Mouse (Mus musculus): Measurements from ENCODE around the gene Asic4. TPM values are rescaled to one million over a fixed set of nuclear protein-coding genes. Genes with fewer than 3 reads are reported as not detected.

Asic4 gene
- polyA plus RNA-seq, 1 experiment: 0.02 TPM

DNA sequence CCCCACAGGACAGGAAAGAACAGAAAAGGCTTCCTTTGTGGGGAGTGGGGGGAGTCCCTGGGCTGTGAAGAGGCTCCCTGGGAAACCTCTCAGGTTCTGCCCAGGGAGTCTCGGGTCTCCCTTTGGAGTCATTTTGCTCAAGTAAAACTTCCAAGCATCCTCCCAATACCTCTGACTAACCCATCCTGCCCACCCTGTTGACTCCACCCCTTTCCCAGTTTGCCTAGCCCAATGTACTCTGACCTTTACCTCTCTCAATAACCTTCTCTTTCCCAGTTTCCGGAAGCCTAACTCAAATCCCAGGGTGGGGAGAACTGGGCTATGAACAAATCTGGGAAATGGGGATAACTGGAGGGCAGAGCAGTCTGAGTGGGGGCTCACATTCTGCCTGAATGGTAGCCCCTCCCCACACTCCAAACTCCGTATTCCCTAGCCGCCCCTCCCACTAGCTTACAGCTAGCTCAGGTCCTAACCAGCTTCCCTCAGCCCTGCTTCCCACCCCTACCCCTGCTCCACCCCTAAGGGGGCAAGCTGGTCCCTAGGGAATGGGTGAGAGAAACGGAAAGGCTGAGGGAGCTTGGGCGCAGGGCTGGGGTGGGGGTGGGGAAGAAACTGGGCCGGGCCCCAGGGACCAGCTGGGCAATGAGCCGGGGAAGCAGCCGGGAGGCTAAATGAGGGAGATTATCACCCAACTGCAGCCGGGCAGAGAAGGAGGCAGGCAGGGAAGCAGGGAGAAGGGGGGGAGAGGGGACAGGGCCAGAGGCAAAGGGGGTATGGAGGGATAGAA, 2.8 kb upstream of the Asic4 start:
- no peak for DNase-seq (ENCODE audit: low read depth in 1 of 2, low spot score in 2 of 2)
- H3K4me1 ChIP-seq (ENCODE audit: control insufficient read depth, insufficient read depth, insufficient read length): peaks cover 14% of the 10 kb centered on the region
- H3K4me3 ChIP-seq (ENCODE audit: extremely low read depth, insufficient read depth, insufficient read length): no peak overlapping the region
- H3K36me3 ChIP-seq (ENCODE audit: control insufficient read depth, insufficient read depth, low read length): 0 out of 2 replicates have a peak, but pooled peaks cover 2% of the 10 kb centered on the region
- 4% methylated on average over 10 of the region's 10 CpGs for WGBS
- peaks cover 33% of the 10 kb centered on the region for H3K27me3 ChIP-seq (ENCODE audit: control insufficient read depth, insufficient read depth, low read length)
- no peak overlapping the region for H3K27ac ChIP-seq (ENCODE audit: insufficient read depth, low read length)
- TF ChIP-seq CTCF (IDR thresholded peaks at IDR 0.05; ENCODE audit: extremely low read depth, insufficient read depth, insufficient read length, insufficient replicate concordance) (no peak), POLR2A (IDR thresholded peaks at IDR 0.05; ENCODE audit: low read depth, low read length) (no peak)

DNA sequence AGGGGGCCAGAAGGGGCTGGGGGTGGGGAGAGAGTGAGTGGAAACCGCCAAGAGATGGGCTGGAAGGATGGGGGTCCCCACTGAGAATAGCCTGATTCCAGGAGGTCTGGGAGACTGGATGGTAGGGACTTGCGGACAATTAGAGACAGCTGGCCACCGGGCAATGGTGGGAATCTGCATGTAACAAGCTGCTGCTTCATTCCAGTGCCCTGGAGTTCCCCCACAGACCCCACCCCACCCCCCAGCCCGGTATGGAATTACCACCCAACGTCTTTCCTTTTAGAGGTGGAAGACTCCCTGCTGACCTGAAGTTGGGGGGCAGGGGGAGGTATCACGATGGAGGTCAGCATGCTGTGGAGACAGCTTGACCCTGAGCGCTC, 2.2 kb upstream of the Asic4 start:
- DNase-seq (ENCODE audit: low read depth in 1 of 2, low spot score in 2 of 2): no peak
- Histone ChIP-seq H3K27me3 (ENCODE audit: control insufficient read depth, insufficient read depth, low read length) (peaks cover 33% of the 10 kb centered on the region), H3K36me3 (ENCODE audit: control insufficient read depth, insufficient read depth, low read length) (no peaks in the 10 kb centered on the region), H3K4me1 (ENCODE audit: control insufficient read depth, insufficient read depth, insufficient read length) (peaks cover 14% of the 10 kb centered on the region), H3K4me3 (ENCODE audit: extremely low read depth, insufficient read depth, insufficient read length) (no peak overlapping the region), H3K27ac (ENCODE audit: insufficient read depth, low read length) (no peak overlapping the region)
- TF ChIP-seq POLR2A (IDR thresholded peaks at IDR 0.05; ENCODE audit: low read depth, low read length): no peak
- TF ChIP-seq CTCF (IDR thresholded peaks at IDR 0.05; ENCODE audit: extremely low read depth, insufficient read depth, insufficient read length, insufficient replicate concordance): no peak
- WGBS: 7% methylated on average over 7 of the region's 7 CpGs

DNA sequence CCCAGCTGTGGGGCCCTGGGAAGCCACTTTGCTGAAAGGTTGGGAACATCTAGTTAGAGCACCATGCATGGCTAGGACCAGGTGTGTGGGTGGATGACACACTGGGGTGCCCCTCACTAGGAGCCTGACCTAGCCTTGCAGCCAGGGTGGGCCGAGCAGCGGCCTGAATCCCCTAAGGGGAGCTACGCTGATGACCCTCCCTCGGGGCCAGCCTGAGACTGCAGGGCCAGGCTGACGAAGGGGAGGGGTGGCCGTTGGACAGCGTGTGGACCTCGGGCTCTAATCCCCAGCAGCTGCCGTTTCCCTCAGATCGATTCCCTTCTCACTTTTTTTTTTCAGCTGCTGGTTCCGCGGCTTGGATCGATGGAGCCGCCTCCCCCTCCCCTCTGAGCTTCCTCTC, 1.3 kb upstream of the Asic4 start:
- WGBS: 5% methylated on average over 14 of the region's 14 CpGs
- TF ChIP-seq CTCF (IDR thresholded peaks at IDR 0.05; ENCODE audit: extremely low read depth, insufficient read depth, insufficient read length, insufficient replicate concordance): no peak
- TF ChIP-seq POLR2A (IDR thresholded peaks at IDR 0.05; ENCODE audit: low read depth, low read length): no peak
- Histone ChIP-seq H3K27me3 (ENCODE audit: control insufficient read depth, insufficient read depth, low read length) (peaks cover 33% of the 10 kb centered on the region), H3K27ac (ENCODE audit: insufficient read depth, low read length) (no peak overlapping the region), H3K4me3 (ENCODE audit: extremely low read depth, insufficient read depth, insufficient read length) (no peak overlapping the region), H3K36me3 (ENCODE audit: control insufficient read depth, insufficient read depth, low read length) (no peaks in the 10 kb centered on the region), H3K4me1 (ENCODE audit: control insufficient read depth, insufficient read depth, insufficient read length) (peaks cover 14% of the 10 kb centered on the region)
- DNase-seq (ENCODE audit: low read depth in 1 of 2, low spot score in 2 of 2): no peak

DNA sequence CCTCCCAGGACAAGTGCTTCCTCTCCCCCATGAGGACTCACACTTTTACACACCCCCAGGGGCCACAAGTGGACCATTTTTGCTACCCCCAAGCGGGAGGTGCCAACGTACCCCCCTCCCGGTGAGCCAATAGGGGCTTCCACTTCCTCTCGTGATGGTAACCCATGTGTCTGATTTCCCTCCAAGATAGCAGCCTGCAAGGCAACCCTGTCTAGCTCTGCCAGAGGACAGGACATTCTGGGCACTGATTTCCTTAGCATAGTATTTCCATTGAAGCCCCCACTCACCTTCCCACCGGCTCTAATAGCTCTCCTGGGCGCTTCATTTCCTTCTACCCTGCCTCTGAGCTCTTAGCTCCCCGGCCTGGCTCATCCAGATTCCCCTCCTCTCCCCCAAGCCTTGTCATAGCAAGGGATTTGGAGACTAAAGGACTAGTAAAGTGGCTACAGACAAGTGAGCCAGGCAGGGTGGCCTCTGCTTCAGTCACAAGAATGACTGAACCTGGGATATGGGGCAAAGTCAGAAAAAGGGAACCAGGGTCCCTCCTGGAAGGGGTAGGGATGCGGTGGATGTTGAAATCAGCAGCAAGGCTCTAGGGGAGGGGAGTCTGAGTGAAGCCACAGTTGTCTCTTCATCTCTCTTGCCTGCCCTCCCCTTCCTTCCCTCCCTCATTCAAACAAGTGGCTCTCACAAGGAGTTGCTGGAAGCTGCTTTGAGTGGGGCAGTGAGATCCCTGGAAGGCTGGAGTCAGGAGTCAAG, 680 bp upstream of the Asic4 start:
- Histone ChIP-seq H3K36me3 (ENCODE audit: control insufficient read depth, insufficient read depth, low read length) (no peaks in the 10 kb centered on the region), H3K4me3 (ENCODE audit: extremely low read depth, insufficient read depth, insufficient read length) (no peak overlapping the region), H3K4me1 (ENCODE audit: control insufficient read depth, insufficient read depth, insufficient read length) (peaks cover 14% of the 10 kb centered on the region), H3K27me3 (ENCODE audit: control insufficient read depth, insufficient read depth, low read length) (peaks cover 33% of the 10 kb centered on the region), H3K27ac (ENCODE audit: insufficient read depth, low read length) (no peak overlapping the region)
- WGBS: 9% methylated on average over 8 of the region's 8 CpGs
- no peak for TF ChIP-seq POLR2A (IDR thresholded peaks at IDR 0.05; ENCODE audit: low read depth, low read length)
- TF ChIP-seq CTCF (IDR thresholded peaks at IDR 0.05; ENCODE audit: extremely low read depth, insufficient read depth, insufficient read length, insufficient replicate concordance): no peak
- no peak for DNase-seq (ENCODE audit: low read depth in 1 of 2, low spot score in 2 of 2)

DNA sequence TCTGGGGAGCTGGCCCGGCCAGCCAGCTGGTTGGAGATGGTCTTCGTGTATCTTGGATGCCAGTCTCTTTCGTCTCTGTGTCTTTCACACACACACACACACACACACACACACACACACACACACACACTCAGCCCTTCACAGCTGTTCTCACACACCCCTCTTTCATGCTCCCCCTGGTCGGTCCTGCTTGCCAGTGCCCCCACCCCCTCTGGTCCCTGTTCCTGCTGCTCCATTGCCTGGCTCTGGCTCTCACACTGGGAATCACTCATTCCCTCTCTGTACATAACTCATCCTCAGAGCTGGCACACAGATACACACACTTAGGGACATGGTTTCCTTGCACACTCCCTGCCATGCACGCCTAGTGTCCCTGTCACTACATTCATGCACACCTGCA, 1.7 kb downstream of the Asic4 start:
- no peak overlapping the region for H3K27ac ChIP-seq (ENCODE audit: insufficient read depth, low read length)
- peaks cover 31% of the 10 kb centered on the region for H3K27me3 ChIP-seq (ENCODE audit: control insufficient read depth, insufficient read depth, low read length)
- H3K4me3 ChIP-seq (ENCODE audit: extremely low read depth, insufficient read depth, insufficient read length): no peak overlapping the region
- peaks cover 12% of the 10 kb centered on the region for H3K4me1 ChIP-seq (ENCODE audit: control insufficient read depth, insufficient read depth, insufficient read length)
- no peak for TF ChIP-seq POLR2A (IDR thresholded peaks at IDR 0.05; ENCODE audit: low read depth, low read length)
- no peak for TF ChIP-seq CTCF (IDR thresholded peaks at IDR 0.05; ENCODE audit: extremely low read depth, insufficient read depth, insufficient read length, insufficient replicate concordance)
- no peak for DNase-seq (ENCODE audit: low read depth in 1 of 2, low spot score in 2 of 2)
- WGBS: 70% methylated on average over 5 of the region's 5 CpGs
- H3K36me3 ChIP-seq (ENCODE audit: control insufficient read depth, insufficient read depth, low read length): no peaks in the 10 kb centered on the region

DNA sequence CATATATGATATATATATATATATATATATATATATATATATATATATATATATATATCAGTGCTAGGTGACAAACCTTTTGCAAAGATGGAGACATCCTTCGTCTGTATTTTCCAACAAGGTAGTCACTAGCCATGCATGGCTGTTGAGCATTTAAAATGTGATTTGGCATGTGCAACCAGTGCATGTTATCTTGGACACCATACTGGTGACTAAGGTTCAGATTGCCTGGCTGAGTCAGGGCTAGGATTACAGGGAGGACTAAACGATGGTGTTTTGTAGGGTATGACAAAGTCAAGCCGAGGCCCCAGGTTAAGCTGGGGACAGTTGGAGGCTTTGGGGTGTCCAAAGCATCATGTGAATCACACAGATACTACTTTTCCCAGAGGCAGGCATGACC, 5.2 kb downstream of the Asic4 start:
- H3K4me1 ChIP-seq (ENCODE audit: control insufficient read depth, insufficient read depth, insufficient read length): peaks cover 6% of the 10 kb centered on the region; the same call in 1 of the 2 replicates
- H3K36me3 ChIP-seq (ENCODE audit: control insufficient read depth, insufficient read depth, low read length): no peaks in the 10 kb centered on the region
- H3K4me3 ChIP-seq (ENCODE audit: extremely low read depth, insufficient read depth, insufficient read length): no peak overlapping the region
- TF ChIP-seq CTCF (IDR thresholded peaks at IDR 0.05; ENCODE audit: extremely low read depth, insufficient read depth, insufficient read length, insufficient replicate concordance) (no peak), POLR2A (IDR thresholded peaks at IDR 0.05; ENCODE audit: low read depth, low read length) (no peak)
- 73% methylated on average over 3 of the region's 3 CpGs for WGBS
- no peak for DNase-seq (ENCODE audit: low read depth in 1 of 2, low spot score in 2 of 2)
- no peak overlapping the region for H3K27ac ChIP-seq (ENCODE audit: insufficient read depth, low read length)
- peaks cover 26% of the 10 kb centered on the region for H3K27me3 ChIP-seq (ENCODE audit: control insufficient read depth, insufficient read depth, low read length)
